Comparison of ENCODE assay signal across 20 mouse cellular contexts in genomic region chr5:121769827-121770226, GRCm38 (mm10). TPM values are rescaled to one million over a fixed set of nuclear protein-coding genes. Genes with fewer than 3 reads are reported as not detected.
A peak's percentile ranks its signal among the peaks of the same experiment; 100 is the strongest.
DNase-seq lines count a peak whose midpoint lies in the region; ATAC-seq and TF ChIP-seq lines count a peak whose summit lies in the region.
"Had no signal": no experiment of that assay in that cellular context is flagged by ENCODE, and none has a peak within 500 bp of the region (broad histone marks: within the 10 kb centered on the region; RNA-seq: fewer than 3 reads in every experiment).

No protein-coding gene starts in this region.

- intact Hi-C loops in heart, postnatal 14 days (cut with DNase I), result no loop called here
- intact Hi-C loops in left cerebral cortex, adult 2 months (cut with DNase I), result no loop called here

- H3K27ac ChIP-seq in intestine, embryonic 16.5 days (ENCODE audit: low read length), result peak overlapping the region; percentile 10; the same call in 1 of the 2 replicates
- H3K27ac ChIP-seq in intestine, postnatal 0 days (ENCODE audit: low read depth, low read length), result no peak overlapping the region
- H3K27ac ChIP-seq in neural tube, embryonic 15.5 days (replicated peaks), result 0 out of 2 replicates have a peak overlapping the region, but pooled peaks have one; percentile 4
- no peak overlapping the region for H3K27ac ChIP-seq in left cerebral cortex, adult 2 months
- H3K27ac ChIP-seq: hindbrain, embryonic 15.5 days; limb, embryonic 15.5 days had no signal

- H3K9me3 ChIP-seq in intestine, embryonic 16.5 days (ENCODE audit: control insufficient read depth, low read length), result no peaks in the 10 kb centered on the region
- H3K9me3 ChIP-seq in intestine, postnatal 0 days (ENCODE audit: control insufficient read depth), result no peaks in the 10 kb centered on the region
- no peaks in the 10 kb centered on the region for H3K9me3 ChIP-seq in neural tube, embryonic 15.5 days (replicated peaks)
- H3K9me3 ChIP-seq: hindbrain, embryonic 15.5 days; limb, embryonic 15.5 days had no signal

- no peak overlapping the region for H3K4me2 ChIP-seq in intestine, embryonic 16.5 days (ENCODE audit: low read depth, low read length)
- no peak overlapping the region for H3K4me2 ChIP-seq in intestine, postnatal 0 days (replicated peaks; ENCODE audit: low read depth)
- H3K4me2 ChIP-seq in neural tube, embryonic 15.5 days, result no peak overlapping the region
- H3K4me2 ChIP-seq: hindbrain, embryonic 15.5 days; limb, embryonic 15.5 days had no signal

- no peak for DNase-seq in neural tube, embryonic 10.5 days (ENCODE audit: extremely low spot score, low spot score)
- peak; percentile 42 to 58 for DNase-seq in heart, postnatal 14 days
- peak; percentile 21 for DNase-seq in lung, postnatal 25 days (ENCODE audit: low spot score)
- no peak for DNase-seq in left cerebral cortex, adult 2 months (ENCODE audit: extremely low spot score in 1 of 2, low spot score in 2 of 2)
- DNase-seq: adrenal gland, postnatal 14 days; cerebellum, adult 2 months; forebrain, postnatal 0 days; kidney, adult 18-20 months; liver, postnatal 0 days; spleen, adult 18-20 months; thymus, postnatal 14 days had no signal

- no peak overlapping the region for H3K9ac ChIP-seq in intestine, embryonic 16.5 days (ENCODE audit: low read depth, low read length)
- H3K9ac ChIP-seq in intestine, postnatal 0 days (ENCODE audit: low read depth, low read length), result no peak overlapping the region
- H3K9ac ChIP-seq in neural tube, embryonic 15.5 days (replicated peaks), result no peak overlapping the region
- H3K9ac ChIP-seq: forebrain, postnatal 0 days; hindbrain, embryonic 15.5 days; limb, embryonic 15.5 days; liver, postnatal 0 days had no signal

- TF ChIP-seq CTCF in intestine, postnatal 0 days (IDR thresholded peaks at IDR 0.05; ENCODE audit: low read depth), result no peak
- no peak for TF ChIP-seq CTCF in left cerebral cortex, adult 2 months (IDR thresholded peaks at IDR 0.05)

- H3K4me3 ChIP-seq in intestine, embryonic 16.5 days (ENCODE audit: low read length), result no peak overlapping the region
- no peak overlapping the region for H3K4me3 ChIP-seq in intestine, postnatal 0 days (ENCODE audit: low read depth, low read length)
- no peak overlapping the region for H3K4me3 ChIP-seq in neural tube, embryonic 15.5 days (replicated peaks)
- H3K4me3 ChIP-seq in left cerebral cortex, adult 2 months, result no peak overlapping the region
- H3K4me3 ChIP-seq: erythroblast, embryonic 14.5 days; hindbrain, embryonic 15.5 days; limb, embryonic 15.5 days had no signal

- peaks cover 3% of the 10 kb centered on the region for H3K36me3 ChIP-seq in intestine, embryonic 16.5 days (ENCODE audit: control insufficient read depth, insufficient read depth, low read length)
- peaks cover 15% of the 10 kb centered on the region for H3K36me3 ChIP-seq in intestine, postnatal 0 days (ENCODE audit: control insufficient read depth, insufficient read depth)
- peaks cover 27% of the 10 kb centered on the region for H3K36me3 ChIP-seq in neural tube, embryonic 15.5 days

- no peaks in the 10 kb centered on the region for H3K27me3 ChIP-seq in intestine, embryonic 16.5 days (replicated peaks; ENCODE audit: control insufficient read depth, insufficient read depth, low read length)
- H3K27me3 ChIP-seq in intestine, postnatal 0 days (replicated peaks; ENCODE audit: control insufficient read depth, insufficient read depth, low read length), result no peaks in the 10 kb centered on the region
- no peaks in the 10 kb centered on the region for H3K27me3 ChIP-seq in neural tube, embryonic 15.5 days (replicated peaks)
- H3K27me3 ChIP-seq: hindbrain, embryonic 15.5 days; limb, embryonic 15.5 days; Patski had no signal

- no peaks in the 10 kb centered on the region for H3K4me1 ChIP-seq in intestine, embryonic 16.5 days (ENCODE audit: control insufficient read depth, insufficient read depth, low read length)
- H3K4me1 ChIP-seq in intestine, postnatal 0 days (replicated peaks; ENCODE audit: control insufficient read depth, insufficient read depth, low read length), result no peaks in the 10 kb centered on the region
- H3K4me1 ChIP-seq in neural tube, embryonic 15.5 days, result 0 out of 2 replicates have a peak, but pooled peaks cover 4% of the 10 kb centered on the region
- H3K4me1 ChIP-seq: hindbrain, embryonic 15.5 days; limb, embryonic 15.5 days had no signal

- no peak for ATAC-seq in intestine, embryonic 16.5 days
- ATAC-seq in intestine, postnatal 0 days, result no peak
- no peak for ATAC-seq in neural tube, embryonic 15.5 days (ENCODE audit: low FRiP score)
- no peak for ATAC-seq in erythroid progenitor cell, adult 5-6 weeks (replicated peaks; ENCODE audit: low FRiP score, poor library complexity, severe bottlenecking)
- ATAC-seq: activated CD4-positive, CD25-positive, alpha-beta regulatory T cell, adult 4 months; forebrain, postnatal 0 days; liver, postnatal 0 days; Patski had no signal

- 74% methylated on average over 7 of the region's 7 CpGs for WGBS in intestine, embryonic 16.5 days
- 72% methylated on average over 7 of the region's 7 CpGs for WGBS in intestine, postnatal 0 days
- WGBS in neural tube, embryonic 15.5 days, result 87% methylated on average over 7 of the region's 7 CpGs

RNA-seq across cellular contexts. Expression of gene Atxn2, which starts 58.7 kb away (rescaled TPM):
- 27.9 and 30.7 TPM in 2 replicates for polyA plus RNA-seq in intestine, embryonic 16.5 days (2015; fragmentation: Nextera tagmentation; extraction: Ambion mirVana)
- 54.3 and 62.6 TPM in 2 replicates for polyA plus RNA-seq in intestine, postnatal 0 days (2015; fragmentation: Nextera tagmentation; extraction: Ambion mirVana)
- polyA plus RNA-seq in neural tube, embryonic 15.5 days (2015; fragmentation: Nextera tagmentation; extraction: Ambion mirVana), result 70.2 and 100 TPM in 2 replicates
- total RNA-seq in heart, postnatal 14 days (2021), result 100 to 1,000 TPM; 155 to 169 TPM
- total RNA-seq in erythroid progenitor cell, adult 5-6 weeks (2015; ENCODE audit: low replicate concordance), result 171 and 190 TPM in 2 replicates
- 170 and 182 TPM in 2 replicates for total RNA-seq in erythroid progenitor cell, adult 5-6 weeks (2017; ENCODE audit: low replicate concordance)
- 100 to 1,000 TPM; 248 to 251 TPM for total RNA-seq in left cerebral cortex, adult 2 months (2021)

Comparison
In these comparisons a context has a peak if more than half of its experiments do, and no peak if none do; other contexts are left out.
1. H3K27ac ChIP-seq: peak in intestine, embryonic 16.5 days (single experiment) and neural tube, embryonic 15.5 days (single experiment); none in intestine, postnatal 0 days (single experiment) and left cerebral cortex, adult 2 months (single experiment).
2. DNase-seq: peak in heart, postnatal 14 days (2 of 2) and lung, postnatal 25 days (single experiment); none in neural tube, embryonic 10.5 days (single experiment) and left cerebral cortex, adult 2 months (0 of 2).